Mouse (Mus musculus) gastrocnemius, adult 2 months (tissue): Measurements from ENCODE around the gene Edn3. TPM values are rescaled to one million over a fixed set of nuclear protein-coding genes. Genes with fewer than 3 reads are reported as not detected.

Source experiments
- DNase-seq: peaks from one replicate; pipeline ENCODE4 v3.0.0; 2022
- H3K27ac ChIP-seq: fragments of 200-600 bp; 2 replicates; pipeline ENCODE4 v1.8.1; 2022; ENCODE audit warnings: mild to moderate bottlenecking
- H3K4me3 ChIP-seq: fragments of 200-600 bp; 2 replicates; pipeline ENCODE4 v1.8.1; 2022; ENCODE audit warnings: mild to moderate bottlenecking, moderate library complexity
- CTCF ChIP-seq: fragments of 200-600 bp; IDR thresholded peaks from 2 replicates; pipeline ENCODE4 v1.8.1; 2022; ENCODE audit warnings: antibody characterized with exemption, mild to moderate bottlenecking, moderate library complexity
- intact Hi-C: fragments of 180-260 bp; cut with DNase I; formaldehyde crosslinking; loops from one replicate; pipeline ENCODE4 v1.15.1; 2025
- total RNA-seq, 2 experiments: library from RNA; stranded (reverse); gene quantifications; 2 replicates each; pipeline ENCODE4 v1.2.3; 2021

The Edn3 gene
- total RNA-seq, 2 experiments from 2014 or later, result 0.23 to 0.42 TPM

DNA sequence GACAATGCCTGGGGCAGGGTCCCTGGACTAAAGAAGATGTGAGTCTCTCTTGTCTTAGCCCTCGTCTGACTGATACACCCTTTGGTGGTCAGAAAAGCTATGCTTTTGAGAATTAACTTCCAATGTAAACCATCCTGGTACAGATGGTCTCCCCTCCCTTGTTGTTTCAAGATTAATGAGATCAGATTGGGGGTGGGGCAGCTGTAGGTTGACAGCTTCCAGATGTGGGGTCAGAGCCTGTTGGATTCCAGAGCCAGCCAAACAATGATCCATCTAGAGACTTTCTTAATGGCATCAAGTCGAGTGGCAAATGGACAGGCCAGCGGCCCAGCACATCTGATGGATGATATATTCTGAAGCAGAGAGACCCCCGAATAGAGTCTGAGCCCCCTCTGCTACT is 48.9 kb downstream of the Edn3 start:
- DNase-seq, result no peak
- intact Hi-C loops, result no loop called here
- H3K27ac ChIP-seq, result no peak overlapping the region
- TF ChIP-seq CTCF, result no peak
- H3K4me3 ChIP-seq, result no peak overlapping the region

DNA sequence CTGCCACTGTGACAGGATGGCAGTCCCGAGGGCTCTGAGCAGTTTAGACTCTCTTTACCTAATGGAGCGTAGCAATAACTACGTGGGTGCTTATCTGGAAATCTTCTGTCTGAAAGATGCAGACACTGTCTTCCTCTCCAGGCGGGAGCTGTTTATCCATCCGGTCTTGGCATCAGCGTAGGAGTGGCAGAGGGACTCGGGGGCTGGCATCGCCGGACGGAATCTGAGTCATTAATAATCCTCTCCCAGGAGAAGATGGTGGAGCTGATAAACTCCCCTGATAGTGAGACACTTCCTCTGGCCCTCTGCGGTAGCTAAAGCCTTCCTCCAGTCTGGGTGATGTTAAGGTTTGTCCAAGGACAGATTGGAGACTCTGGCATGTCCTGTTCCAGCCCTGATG is 52.9 kb downstream of the Edn3 start:
- no peak for TF ChIP-seq CTCF
- intact Hi-C loops, result no loop called here
- DNase-seq, result no peak
- H3K27ac ChIP-seq, result no peak overlapping the region
- H3K4me3 ChIP-seq, result no peak overlapping the region

DNA sequence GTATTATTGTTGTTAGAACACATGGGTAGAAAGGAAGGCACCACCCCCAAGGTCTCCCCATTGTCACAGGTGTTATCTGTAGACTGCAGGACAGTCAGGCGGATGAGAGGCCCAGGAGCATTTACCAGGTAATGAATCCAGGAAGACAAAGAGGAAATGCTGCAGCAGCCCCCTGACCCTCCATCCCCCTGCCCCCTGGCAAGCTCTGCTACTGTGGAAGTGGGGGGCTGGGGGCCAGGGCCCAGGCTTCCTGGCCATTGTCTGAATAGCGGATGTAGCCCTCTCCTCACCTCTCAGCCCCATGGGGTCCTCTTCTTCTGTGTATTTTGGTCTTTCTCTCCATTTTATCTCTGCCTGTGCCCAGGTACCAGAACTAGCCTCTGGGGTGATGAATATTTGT is 55.7 kb downstream of the Edn3 start:
- intact Hi-C loops, result no loop called here

DNA sequence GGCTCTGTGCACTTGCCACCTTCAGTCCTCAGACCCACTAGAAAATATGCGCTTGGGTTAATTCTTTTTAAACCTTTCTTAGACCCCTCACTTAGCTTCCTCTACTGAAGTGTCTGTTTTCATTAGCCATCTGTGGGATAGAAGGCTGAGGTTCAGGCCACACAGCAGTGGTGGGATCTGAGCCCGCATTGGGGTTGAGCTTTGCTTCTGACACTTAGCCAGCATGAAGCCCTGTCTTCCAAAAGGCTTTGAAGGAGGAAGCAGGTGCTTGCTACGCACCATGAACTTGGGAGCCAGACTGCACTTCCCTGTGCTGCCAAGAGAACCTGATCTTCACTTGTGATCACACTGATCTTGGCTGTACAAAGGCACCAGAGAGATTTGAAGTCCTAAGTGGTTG is 59.9 kb downstream of the Edn3 start:
- no peak for TF ChIP-seq CTCF
- H3K4me3 ChIP-seq, result no peak overlapping the region
- DNase-seq, result no peak

More for the DNA sequence above, 55.7 kb downstream of the Edn3 start:
- no peak for DNase-seq
- H3K4me3 ChIP-seq, result no peak overlapping the region
- no peak overlapping the region for H3K27ac ChIP-seq
- no peak for TF ChIP-seq CTCF

DNA sequence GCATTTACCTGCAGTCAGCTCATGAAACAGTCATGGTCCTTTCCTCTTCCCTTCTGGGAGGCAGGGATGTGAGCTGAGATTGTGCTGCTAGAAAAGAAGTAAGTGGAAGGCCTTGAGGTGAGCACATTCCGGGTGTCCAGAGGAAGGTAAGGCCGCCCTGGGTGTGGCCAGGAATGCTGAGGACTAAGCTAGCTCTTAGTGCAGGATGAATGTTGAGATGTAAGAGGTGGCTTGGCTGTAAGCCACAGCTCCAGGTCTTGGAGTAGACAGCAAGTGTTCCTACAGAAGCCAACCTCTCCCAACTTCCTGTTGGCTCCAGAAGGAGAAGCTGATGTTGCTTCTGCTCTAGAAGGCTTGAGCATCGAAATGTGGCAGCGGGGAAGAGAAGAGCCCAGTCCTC is 67.4 kb downstream of the Edn3 start:
- TF ChIP-seq CTCF, result no peak
- no peak overlapping the region for H3K4me3 ChIP-seq
- intact Hi-C loops, result no loop called here
- DNase-seq, result no peak
- H3K27ac ChIP-seq, result no peak overlapping the region

More for the DNA sequence above, 59.9 kb downstream of the Edn3 start:
- H3K27ac ChIP-seq, result no peak overlapping the region
- intact Hi-C loops, result no loop called here

DNA sequence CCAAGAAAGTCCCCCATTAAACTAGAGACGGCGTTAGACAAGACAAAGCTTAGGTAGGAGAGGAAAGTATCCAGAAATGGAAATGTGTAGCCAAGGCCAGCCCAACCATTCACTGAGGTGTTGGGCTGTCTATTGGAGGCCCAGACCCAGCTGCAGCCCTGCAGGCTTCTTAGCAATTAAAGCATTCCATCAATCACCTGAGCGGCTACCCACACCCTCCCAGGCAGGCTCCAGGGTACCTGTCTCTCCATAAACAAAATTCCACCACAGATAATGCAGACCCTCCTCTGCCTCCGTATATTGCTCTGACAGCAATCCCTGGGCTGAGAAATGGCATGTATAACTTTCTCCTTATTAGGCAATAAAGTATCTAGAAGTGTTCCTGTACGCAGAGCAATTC is 73.2 kb downstream of the Edn3 start:
- intact Hi-C loops, result no loop called here
- TF ChIP-seq CTCF, result no peak

More for the DNA sequence above, 73.2 kb downstream of the Edn3 start:
- no peak overlapping the region for H3K27ac ChIP-seq
- DNase-seq, result no peak
- no peak overlapping the region for H3K4me3 ChIP-seq

Other genes with a start within 250 kb of the Edn3 start
- not detected for gene Zfp831, start 117.1 kb upstream of the Edn3 start, total RNA-seq
- gene Gm14444, start 249.6 kb downstream of the Edn3 start, total RNA-seq, result under 1 TPM; 0.36 to 0.75 TPM